Mouse (Mus musculus) right cerebral cortex, postnatal 10 days (tissue): Measurements from ENCODE around the gene Tnnt2.

Experiments
- DNase-seq, 2 experiments: peaks; one replicate each; pipeline ENCODE4 v3.0.0; 2021; ENCODE audit warnings: low spot score in 2 of 2

The Tnnt2 gene

DNA sequence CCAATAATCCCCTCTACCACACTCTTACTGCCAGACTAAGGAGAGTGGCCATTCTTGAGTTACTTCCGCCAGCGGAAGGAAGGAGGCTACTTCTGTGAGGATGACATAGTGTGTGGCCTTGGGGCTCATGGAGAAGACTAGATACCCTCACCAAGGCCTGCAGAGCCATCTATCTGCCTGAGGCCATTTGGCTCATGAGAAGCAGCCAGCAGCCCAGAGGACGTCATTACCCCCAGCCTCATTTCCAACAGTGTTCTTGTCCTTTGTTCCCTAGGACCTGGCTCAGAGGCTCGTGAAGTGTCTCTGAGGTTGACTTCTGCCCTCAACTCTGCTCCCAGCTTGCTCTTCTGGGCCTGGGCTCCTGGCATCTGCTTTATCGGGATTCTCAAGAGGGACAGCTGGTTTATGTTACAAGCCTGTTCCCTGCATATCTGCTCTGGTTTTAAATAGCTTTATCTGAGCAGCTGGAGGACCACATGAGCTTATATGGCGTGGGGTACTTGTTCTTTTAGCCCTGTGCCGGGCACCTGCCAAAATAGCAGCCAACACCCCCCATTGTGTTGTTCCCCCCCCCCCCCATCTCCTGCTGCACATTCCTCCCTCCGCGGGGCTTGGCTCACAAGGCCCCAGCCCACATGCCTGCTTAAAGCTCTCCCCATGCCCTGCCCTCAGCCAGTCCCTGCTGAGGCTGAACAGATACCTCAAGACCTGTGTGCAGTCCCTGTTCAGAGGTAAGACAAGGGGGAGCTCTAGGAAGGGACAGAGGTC lies at the start of gene Tnnt2:
Gene Tnnt2 (plus strand): TSS at position 639 of the 768 bp plus-strand sequence.
- DNase-seq, result no peak

DNA sequence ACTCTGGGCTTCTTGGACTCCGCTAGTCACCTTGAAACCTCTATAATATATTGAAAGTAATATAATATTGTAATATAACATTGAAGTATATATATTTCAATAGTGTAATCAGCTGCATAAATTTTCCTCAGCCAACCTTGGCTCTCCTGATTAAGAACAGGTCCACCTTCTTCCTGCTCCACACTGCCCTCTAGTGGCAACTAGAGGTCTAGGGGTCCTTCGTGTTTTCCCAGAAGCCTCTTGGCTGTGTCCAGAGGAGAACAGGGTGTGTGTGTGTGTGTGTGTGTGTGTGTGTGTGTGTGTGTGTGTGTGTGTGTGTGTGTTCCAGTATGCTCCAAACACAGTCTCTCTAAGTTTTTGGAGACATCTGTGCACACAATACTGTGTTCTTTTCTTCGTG lies 48.4 kb upstream of the Tnnt2 start:
- peak; percentile 51 to 78 for DNase-seq

DNA sequence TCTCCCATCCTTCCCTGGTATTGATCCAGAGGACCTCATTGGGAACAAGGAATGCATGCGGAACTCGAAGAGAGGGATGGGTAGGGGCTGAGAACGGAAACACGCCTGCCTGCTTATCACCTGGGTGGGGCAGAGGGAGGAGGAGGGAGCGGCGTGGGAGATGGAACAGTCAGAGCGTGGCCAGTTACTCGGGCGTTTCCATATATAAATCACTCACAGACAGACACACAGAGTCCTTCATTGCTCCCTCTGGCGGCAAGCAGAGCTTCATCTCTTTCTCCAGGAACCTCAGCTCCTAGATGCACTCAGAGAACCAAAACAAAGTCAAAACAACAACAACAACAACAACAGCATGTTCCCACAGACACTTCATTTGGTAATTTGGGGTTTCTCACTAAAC lies 47.4 kb upstream of the Tnnt2 start:
- DNase-seq, result peak in 1 of 2 experiments; percentile 41

GRCm38 (mm10) chr1:135789815-135790214 lies 46.3 kb upstream of the Tnnt2 start:
- DNase-seq, result peak in 1 of 2 experiments; percentile 73

DNA sequence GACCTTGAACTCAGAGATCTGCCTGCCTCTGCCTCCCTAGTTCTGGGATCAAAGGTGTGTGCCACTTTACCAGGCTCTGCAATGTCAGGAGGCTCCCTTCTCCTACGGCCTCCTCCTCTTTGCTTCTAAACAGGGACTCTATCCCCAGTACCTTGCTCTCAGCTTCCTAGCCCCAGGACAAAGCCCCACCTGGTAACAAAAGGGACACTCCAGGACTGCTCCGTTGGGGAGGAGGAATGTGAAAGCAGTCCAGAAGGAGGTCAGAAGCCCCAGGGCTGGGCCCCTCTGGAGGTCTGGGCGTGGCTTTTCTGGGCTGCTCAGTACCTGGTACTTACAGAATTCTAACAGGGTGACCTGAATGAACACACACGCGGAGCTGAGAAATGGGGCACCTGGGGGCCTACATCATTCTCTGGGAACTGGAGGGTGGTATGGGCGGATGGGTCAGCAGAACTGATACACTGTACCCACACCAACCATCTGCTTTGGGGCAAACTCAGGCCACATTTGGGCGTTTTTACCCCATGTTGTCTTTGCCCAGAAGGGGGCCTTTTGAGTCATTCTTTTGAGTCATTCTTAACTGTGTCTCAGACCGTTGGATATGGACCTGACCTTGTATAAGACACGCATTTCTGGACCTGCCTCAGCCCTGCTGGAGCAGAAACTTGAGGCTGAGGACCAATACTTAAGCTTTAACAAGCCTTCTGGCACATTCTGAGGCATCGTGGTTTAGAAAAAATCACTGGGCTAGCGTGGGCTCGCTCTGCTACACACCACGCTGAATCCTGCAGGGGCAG lies 43.8 kb upstream of the Tnnt2 start:
- no peak for DNase-seq

GRCm38 (mm10) chr1:135793370-135794215 lies 42.6 kb upstream of the Tnnt2 start:
- DNase-seq, result peak; percentile 67 to 77

GRCm38 (mm10) chr1:135794216-135795134 lies 41.7 kb upstream of the Tnnt2 start:
- DNase-seq, result no peak

DNA sequence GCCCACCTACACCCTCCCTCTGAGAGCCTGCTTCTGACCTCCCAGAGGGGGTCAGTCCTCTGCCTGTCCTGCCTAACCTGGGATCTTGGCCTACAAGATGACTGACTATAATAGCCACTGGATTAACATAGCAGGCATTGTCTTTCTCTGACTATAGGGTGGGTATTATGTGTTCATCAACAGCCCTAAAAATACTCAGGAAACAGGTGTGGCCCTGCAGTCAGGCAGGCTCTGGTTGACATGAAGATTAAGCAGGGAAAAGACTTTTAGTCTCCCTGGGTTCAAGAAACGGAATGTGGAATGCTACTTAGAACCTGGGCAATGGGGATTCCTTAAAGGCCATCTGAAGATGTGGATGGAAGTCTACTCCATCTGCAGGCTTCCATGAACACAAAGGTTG lies 37.7 kb upstream of the Tnnt2 start:
- DNase-seq, result no peak

- DNase-seq, result no peak
Measured at GRCm38 (mm10) chr1:135799109-135799627, 37.0 kb upstream of the Tnnt2 start.

- DNase-seq, result no peak
Measured at GRCm38 (mm10) chr1:135800192-135800950, 35.8 kb upstream of the Tnnt2 start.

- no peak for DNase-seq
Measured at GRCm38 (mm10) chr1:135807546-135807945, 28.6 kb upstream of the Tnnt2 start.

- DNase-seq, result no peak
Measured at GRCm38 (mm10) chr1:135810180-135810579, 26.0 kb upstream of the Tnnt2 start.

GRCm38 (mm10) chr1:135811016-135811646 lies 25.0 kb upstream of the Tnnt2 start:
- DNase-seq, result peak; percentile 62 to 81

DNA sequence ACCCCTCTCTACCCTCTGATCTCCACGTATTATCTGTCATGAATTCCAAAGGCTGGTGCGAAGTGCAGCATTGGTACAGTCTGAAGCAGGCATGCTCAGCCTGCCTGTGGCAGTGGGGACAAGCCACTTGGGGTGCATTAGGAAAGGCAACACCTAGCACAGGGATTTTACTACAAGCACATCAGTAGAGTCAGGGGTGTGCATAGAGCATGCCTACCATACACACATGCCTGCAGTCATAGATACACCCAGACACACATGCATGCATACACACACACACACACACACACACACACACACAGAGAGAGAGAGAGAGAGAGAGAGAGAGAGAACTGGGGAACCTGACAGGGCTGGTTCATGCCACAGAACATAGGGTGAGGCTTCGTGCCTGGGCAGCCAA lies 23.9 kb upstream of the Tnnt2 start:
- no peak for DNase-seq

GRCm38 (mm10) chr1:135812618-135813017 lies 23.5 kb upstream of the Tnnt2 start:
- no peak for DNase-seq

GRCm38 (mm10) chr1:135813071-135813470 lies 23.1 kb upstream of the Tnnt2 start:
- DNase-seq, result no peak

DNA sequence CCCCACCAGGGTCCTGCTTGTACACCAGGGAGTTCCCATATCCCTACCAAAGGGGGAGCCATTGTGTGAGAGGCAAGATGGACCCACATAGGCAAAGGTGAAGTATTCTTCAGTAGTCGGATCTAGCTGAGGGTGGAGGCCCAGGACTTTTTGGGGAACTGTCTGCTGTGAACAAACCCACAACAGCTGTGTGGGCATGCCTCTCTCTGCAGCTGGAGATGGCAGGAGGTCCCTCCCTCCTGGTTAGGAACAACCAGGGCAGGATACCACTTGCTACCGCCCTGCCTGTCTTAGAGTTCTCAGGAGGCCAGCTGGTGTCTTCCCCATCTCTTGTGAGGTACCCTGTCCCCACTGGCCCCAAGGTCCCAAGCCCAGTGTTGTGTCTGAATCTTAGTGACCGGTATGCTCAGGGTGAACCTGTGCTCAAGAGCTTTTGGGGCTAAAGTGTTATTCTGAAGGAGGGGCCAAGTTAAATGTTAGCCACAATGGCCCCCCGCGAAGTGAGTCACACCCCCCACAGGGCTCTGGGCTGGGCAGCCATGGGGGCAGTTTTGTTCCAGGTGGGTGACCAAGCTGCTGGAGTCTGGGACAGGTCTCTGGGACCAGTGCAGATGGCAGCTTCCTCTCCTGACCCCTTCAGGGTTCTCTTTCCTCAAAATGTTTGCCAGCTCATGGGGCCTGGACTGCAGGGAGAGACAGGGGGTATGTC lies 22.3 kb upstream of the Tnnt2 start:
- no peak for DNase-seq

DNA sequence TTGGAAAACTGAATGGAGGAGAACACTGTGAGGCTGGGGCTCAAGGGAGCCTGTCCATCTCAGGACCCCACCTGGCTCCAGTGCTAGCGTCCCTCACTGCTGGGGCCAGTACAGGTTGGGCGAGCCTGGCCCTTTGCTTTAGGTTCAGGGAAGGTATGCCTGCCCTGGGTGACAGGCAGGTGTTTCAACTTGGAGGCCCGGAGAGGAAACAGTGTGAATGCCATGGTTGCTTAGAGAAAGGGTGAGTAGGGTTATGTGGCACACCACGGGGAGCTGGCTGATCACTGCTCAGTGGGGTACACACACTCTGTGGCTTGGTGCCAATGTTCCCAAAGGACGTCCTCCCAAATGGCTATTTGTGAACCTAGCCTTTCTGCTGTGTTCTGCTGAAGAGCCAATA lies 21.6 kb upstream of the Tnnt2 start:
- DNase-seq, result no peak

DNA sequence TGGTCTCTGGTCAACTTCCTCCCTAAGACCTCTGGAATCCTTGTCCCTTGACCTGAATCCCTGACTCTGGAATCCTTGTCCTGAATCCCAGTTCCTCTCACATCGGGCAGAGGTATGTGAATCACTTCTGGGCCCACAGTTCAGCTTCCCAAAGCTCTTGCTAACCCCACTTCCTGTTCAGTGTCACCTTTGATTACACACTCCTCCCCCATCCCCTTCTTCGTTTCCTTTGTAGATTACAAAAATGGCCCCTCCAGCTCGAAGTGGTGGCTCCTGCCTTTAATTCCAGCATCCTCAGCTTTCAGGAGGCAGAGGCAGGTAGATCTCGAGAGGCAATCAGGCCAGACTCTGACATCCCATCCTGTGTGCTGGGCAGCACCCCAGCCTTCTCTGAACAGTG lies 18.6 kb upstream of the Tnnt2 start:
- DNase-seq, result no peak
